8 mouse cellular contexts compared by ENCODE assay signal in the genomic region with DNA sequence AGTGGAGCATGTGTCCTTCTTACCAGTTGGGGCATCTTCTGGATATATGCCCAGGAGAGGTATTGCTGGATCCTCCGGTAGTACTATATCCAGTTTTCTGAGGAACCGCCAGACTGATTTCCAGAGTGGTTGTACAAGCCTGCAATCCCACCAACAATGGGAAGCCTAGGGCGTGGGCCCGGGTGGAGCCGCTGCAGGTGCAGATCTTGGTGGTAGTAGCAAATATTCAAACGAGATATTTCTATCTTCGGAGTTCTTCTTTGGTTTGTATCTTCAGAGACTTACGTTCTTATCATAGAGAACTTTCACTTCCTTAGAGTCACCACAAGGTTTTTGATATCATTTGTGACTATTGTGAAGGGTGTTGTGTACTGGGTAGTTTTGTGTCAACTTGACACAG.
DNase-seq lines count a peak whose midpoint lies in the region; ATAC-seq lines count a peak whose summit lies in the region.
"Not testable (repeated sequence)": the region's sequence is repeated elsewhere in the genome, so short reads cannot be mapped to it uniquely, and the experiment has no call there.

No protein-coding gene starts in this region.

- not testable (repeated sequence) for H3K9ac ChIP-seq in liver, embryonic 15.5 days

- H3K27me3 ChIP-seq in liver, embryonic 15.5 days = not testable (repeated sequence)

- intact Hi-C loops in heart, postnatal 14 days (cut with DNase I) = not testable (repeated sequence)

- H3K4me1 ChIP-seq in liver, embryonic 15.5 days (replicated peaks) = not testable (repeated sequence)

- not testable (repeated sequence) for H3K9me3 ChIP-seq in liver, embryonic 15.5 days (replicated peaks)

- H3K4me2 ChIP-seq in liver, embryonic 15.5 days = not testable (repeated sequence)

- DNase-seq in A20 (ENCODE audit: low read depth, low spot score) = peak; percentile 57
- DNase-seq in adrenal gland, postnatal 25 days = peak; percentile 33
- peak; percentile 0 for DNase-seq in frontal cortex, postnatal 36 days (ENCODE audit: low spot score in 2 of 2)
- DNase-seq in heart, postnatal 14 days = peak; percentile 41 to 55
- DNase-seq in layer of hippocampus, adult 9-11 months = peak; percentile 2
- peak; percentile 8 for DNase-seq in testis, postnatal 14 days (ENCODE audit: low spot score)

- ATAC-seq in liver, embryonic 15.5 days (ENCODE audit: insufficient read depth) = peak; percentile 64; the same call in 1 of the 2 replicates
- peak; percentile 78 for ATAC-seq in neutrophil, adult 5-6 weeks (ENCODE audit: extremely low read depth, insufficient number of reproducible peaks, low FRiP score, poor library complexity, severe bottlenecking)

- WGBS in liver, embryonic 15.5 days (ENCODE audit: insufficient replicate concordance) = 81% methylated on average over 7 of the region's 8 CpGs

- not testable (repeated sequence) for H3K4me3 ChIP-seq in liver, embryonic 15.5 days (replicated peaks)

- not testable (repeated sequence) for H3K36me3 ChIP-seq in liver, embryonic 15.5 days (replicated peaks)

- not testable (repeated sequence) for H3K27ac ChIP-seq in liver, embryonic 15.5 days (replicated peaks)

Comparison
In these comparisons a context has a peak if more than half of its experiments do, and no peak if none do; other contexts are left out.
1. DNase-seq: peak in every context shown above with its lines; median percentile 57 in A20; 48 in heart, postnatal 14 days; 33 in adrenal gland, postnatal 25 days; 8 in testis, postnatal 14 days; 2 in layer of hippocampus, adult 9-11 months; 0 in frontal cortex, postnatal 36 days.